Mouse (Mus musculus): Measurements from ENCODE around the gene Epb41l3.

GRCm38 (mm10) chr17:69284511-69284910 is 209.0 kb downstream of the Epb41l3 start:
- TF ChIP-seq ZC3H11A (IDR thresholded peaks at IDR 0.05; ENCODE audit: borderline replicate concordance, low read depth, low read length) (no peak), ZNF384 (IDR thresholded peaks at IDR 0.05; ENCODE audit: low read depth, low read length) (no peak), CHD2 (IDR thresholded peaks at IDR 0.05; ENCODE audit: low read depth, low read length) (no peak)

Data from ES-E14 (cell line).